Mouse (Mus musculus) erythroblast, embryonic 14.5 days (primary cell): ENCODE data around the gene Ripply1. TPM values are rescaled to one million over a fixed set of nuclear protein-coding genes. Genes with fewer than 3 reads are reported as not detected.

Experiments
- H3K27me3 ChIP-seq: 2 replicates; pipeline ENCODE4 v1.6.1; 2012; ENCODE audit warnings: inconsistent platforms; ENCODE audit not compliant: control insufficient read depth
- H3K36me3 ChIP-seq: 2 replicates; pipeline ENCODE4 v1.6.1; 2012; ENCODE audit warnings: mild to moderate bottlenecking, inconsistent platforms; ENCODE audit not compliant: control insufficient read depth
- H3K4me1 ChIP-seq: 2 replicates; pipeline ENCODE4 v1.6.1; 2012; ENCODE audit warnings: inconsistent platforms; ENCODE audit not compliant: control insufficient read depth
- H3K4me3 ChIP-seq: replicated peaks from 2 replicates; pipeline ENCODE3; 2012; ENCODE audit warnings: moderate library complexity, mild to moderate bottlenecking, inconsistent platforms
- H3K9me3 ChIP-seq: 2 replicates; pipeline ENCODE4 v1.6.1; 2012; ENCODE audit warnings: low read length, inconsistent platforms, mixed read lengths; ENCODE audit not compliant: control insufficient read depth
- GATA1 ChIP-seq: IDR thresholded peaks from 2 replicates; pipeline ENCODE4 v1.6.1; 2012; ENCODE audit warnings: low read length, inconsistent platforms, mixed read lengths
- TAL1 ChIP-seq: IDR thresholded peaks from 3 replicates; pipeline ENCODE4 v1.6.1; 2012; ENCODE audit warnings: low read length, inconsistent platforms, mixed read lengths
- polyA plus RNA-seq: library from polyadenylated mRNA; stranded (reverse); fragments of >175 nt; gene quantifications from 2 replicates; pipeline ENCODE4 v1.2.3, GENCODE M21; 2012

The Ripply1 gene
- polyA plus RNA-seq, 1 experiment, result not detected

DNA sequence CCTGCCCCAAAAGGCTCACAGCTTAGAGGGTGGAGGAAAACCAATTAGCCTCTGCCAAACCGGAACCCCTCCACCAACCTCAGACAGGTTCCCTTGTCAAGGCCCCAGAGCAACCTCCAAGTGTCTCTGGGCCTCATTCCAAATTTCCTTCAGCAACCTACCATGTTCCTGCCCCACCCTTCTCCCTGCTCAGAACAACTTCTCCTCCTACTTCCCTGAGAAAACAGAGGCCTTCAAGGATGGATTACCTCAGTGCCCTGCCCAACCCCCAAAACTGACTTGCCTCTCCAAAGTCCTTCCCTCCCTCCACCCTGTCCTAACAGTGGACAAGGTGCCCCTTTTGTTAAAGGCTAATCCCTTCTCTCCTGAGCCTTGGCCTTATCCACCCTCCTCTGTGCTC is 3.6 kb upstream of the Ripply1 start:
- TF ChIP-seq TAL1, result no peak
- TF ChIP-seq GATA1, result no peak
- H3K36me3 ChIP-seq, result no peaks in the 10 kb centered on the region
- H3K9me3 ChIP-seq, result no peaks in the 10 kb centered on the region

DNA sequence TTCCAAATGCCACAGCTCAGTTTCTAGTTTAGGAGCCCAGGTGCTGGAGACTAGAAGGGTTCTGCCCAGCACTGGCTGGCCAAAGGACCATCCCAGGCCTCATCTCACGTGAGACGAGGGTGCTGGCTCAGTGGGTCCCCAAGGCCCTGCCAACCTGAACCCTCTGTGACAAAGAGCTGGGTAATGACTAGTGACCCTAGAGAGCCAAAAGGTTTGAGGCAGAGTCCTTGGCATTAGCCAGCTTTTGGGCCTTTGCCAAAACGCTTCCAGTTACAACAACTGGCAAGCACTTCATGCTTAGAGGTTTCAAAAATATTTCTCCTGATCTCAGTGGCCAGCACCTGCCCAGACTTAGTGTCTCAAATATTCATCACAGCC is 881 bp upstream of the Ripply1 start:
- Histone ChIP-seq H3K9me3 (no peaks in the 10 kb centered on the region), H3K27me3 (no peaks in the 10 kb centered on the region), H3K36me3 (no peaks in the 10 kb centered on the region), H3K4me1 (peaks cover 16% of the 10 kb centered on the region), H3K4me3 (no peak overlapping the region)
- TF ChIP-seq GATA1 (no peak), TAL1 (no peak)

More for the DNA sequence above, 3.6 kb upstream of the Ripply1 start:
- Histone ChIP-seq H3K4me3 (no peak overlapping the region), H3K4me1 (peaks cover 8% of the 10 kb centered on the region), H3K27me3 (no peaks in the 10 kb centered on the region)

DNA sequence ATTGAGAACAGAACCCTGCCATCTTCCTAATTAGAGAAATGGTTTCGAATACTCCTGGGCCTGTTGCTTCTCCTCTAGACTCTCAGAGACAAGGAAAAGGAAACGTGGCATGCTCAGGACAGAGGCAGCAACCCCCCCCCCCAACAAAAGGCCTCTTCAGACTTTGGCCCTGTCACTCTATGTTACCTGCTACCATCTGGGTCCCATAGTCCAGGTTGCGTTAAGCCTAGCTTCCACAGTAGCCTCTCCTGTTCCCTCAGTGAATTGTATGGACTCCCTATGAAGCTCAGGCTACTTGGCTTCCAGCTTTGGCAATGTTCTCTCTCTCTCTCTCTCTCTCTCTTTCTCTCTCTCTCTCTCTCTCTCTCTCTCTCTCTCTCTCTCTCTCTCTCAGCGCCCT is 590 bp downstream of the Ripply1 start:
- TF ChIP-seq GATA1 (no peak), TAL1 (no peak)
- Histone ChIP-seq H3K9me3 (no peaks in the 10 kb centered on the region), H3K4me1 (peaks cover 16% of the 10 kb centered on the region), H3K4me3 (no peak overlapping the region), H3K36me3 (no peaks in the 10 kb centered on the region), H3K27me3 (no peaks in the 10 kb centered on the region)

DNA sequence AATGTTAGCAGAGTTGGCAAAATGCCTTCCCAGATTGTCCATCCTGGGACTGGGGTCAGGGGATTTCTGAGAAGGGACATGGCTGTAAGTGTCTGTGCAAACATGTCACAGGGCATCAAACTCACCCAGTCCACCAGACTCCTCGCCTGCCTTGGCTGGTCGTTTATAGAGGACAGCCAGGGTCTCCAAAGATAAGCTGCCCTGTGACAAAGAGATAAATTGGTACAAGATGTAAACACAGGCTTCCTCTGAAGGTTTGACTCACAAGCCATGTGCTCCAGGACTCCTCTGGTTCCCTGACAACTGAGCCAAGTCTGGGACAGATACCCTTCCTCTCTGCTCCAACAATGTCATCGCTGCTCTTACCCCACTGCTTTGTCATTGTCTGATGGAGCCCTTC is 1.2 kb downstream of the Ripply1 start:
- Histone ChIP-seq H3K36me3 (no peaks in the 10 kb centered on the region), H3K4me3 (no peak overlapping the region), H3K27me3 (no peaks in the 10 kb centered on the region), H3K9me3 (no peaks in the 10 kb centered on the region), H3K4me1 (peaks cover 16% of the 10 kb centered on the region)
- no peak for TF ChIP-seq TAL1
- no peak for TF ChIP-seq GATA1

DNA sequence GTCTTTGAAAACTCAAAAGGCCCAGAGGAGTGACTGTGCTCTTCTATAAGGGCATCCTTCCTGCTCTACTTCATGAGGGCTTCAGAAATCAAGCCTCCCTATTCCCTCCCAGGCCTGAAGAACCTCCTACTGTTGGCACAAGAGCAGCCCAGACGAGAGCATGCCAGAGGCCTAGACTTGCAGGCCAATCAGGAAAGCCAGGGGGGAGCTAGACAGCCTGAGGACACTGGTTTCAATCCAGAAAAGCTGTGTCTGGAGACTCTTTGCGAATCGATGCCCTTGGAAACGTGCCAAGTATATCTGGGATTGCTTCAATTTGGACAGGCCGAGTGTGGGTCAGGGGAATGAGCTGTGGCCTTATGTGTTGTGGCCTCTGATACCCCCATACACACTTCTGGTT is 2.8 kb downstream of the Ripply1 start:
- Histone ChIP-seq H3K4me3 (no peak overlapping the region), H3K9me3 (no peaks in the 10 kb centered on the region), H3K36me3 (no peaks in the 10 kb centered on the region), H3K4me1 (peaks cover 22% of the 10 kb centered on the region), H3K27me3 (no peaks in the 10 kb centered on the region)
- TF ChIP-seq TAL1, result no peak
- TF ChIP-seq GATA1, result no peak

DNA sequence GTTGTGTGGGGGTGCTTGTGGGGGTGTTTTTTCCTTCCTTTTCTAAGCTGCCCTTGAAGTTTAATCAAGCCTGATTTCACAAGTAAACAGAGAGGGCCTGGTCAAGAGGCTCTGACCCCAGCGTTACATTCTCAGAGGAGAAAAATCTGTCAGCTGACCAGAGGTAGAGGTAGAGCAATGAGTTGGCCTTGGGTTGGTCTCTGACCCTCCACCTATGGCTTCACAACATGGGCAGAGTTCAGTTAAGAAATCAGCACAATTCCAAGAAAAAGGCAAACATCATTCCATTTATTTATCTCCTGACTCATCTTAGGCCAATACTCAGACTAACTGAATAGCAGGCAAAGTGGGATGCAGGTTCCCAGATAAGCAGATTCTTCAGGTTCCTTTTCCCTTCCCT is 3.3 kb downstream of the Ripply1 start:
- Histone ChIP-seq H3K4me1 (peaks cover 22% of the 10 kb centered on the region), H3K4me3 (no peak overlapping the region)
- no peak for TF ChIP-seq GATA1
- TF ChIP-seq TAL1, result no peak

DNA sequence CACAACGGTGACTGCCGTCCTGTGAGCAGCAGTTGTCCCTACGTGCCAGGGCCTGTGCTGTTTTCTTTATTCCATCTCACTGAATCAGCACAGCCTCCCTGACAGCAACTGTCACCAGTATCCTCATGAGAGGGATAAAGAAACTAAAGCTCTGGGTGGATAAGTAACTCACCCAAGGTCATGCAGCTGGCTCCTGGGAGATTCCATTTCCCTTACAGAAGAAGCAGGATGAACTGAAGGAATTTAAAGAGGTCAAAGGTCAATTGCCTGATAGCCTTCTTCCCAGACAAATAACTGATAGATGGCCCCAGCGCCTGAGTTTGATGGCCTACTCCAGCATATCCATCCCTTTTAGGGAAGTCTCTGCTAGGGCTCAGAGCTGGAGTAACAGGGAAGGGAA is 4.8 kb downstream of the Ripply1 start:
- Histone ChIP-seq H3K4me1 (peaks cover 22% of the 10 kb centered on the region), H3K9me3 (no peaks in the 10 kb centered on the region), H3K4me3 (no peak overlapping the region), H3K27me3 (no peaks in the 10 kb centered on the region), H3K36me3 (no peaks in the 10 kb centered on the region)
- TF ChIP-seq TAL1 (no peak), GATA1 (no peak)

More for the DNA sequence above, 3.3 kb downstream of the Ripply1 start:
- H3K27me3 ChIP-seq, result no peaks in the 10 kb centered on the region
- H3K9me3 ChIP-seq, result no peaks in the 10 kb centered on the region
- no peaks in the 10 kb centered on the region for H3K36me3 ChIP-seq

DNA sequence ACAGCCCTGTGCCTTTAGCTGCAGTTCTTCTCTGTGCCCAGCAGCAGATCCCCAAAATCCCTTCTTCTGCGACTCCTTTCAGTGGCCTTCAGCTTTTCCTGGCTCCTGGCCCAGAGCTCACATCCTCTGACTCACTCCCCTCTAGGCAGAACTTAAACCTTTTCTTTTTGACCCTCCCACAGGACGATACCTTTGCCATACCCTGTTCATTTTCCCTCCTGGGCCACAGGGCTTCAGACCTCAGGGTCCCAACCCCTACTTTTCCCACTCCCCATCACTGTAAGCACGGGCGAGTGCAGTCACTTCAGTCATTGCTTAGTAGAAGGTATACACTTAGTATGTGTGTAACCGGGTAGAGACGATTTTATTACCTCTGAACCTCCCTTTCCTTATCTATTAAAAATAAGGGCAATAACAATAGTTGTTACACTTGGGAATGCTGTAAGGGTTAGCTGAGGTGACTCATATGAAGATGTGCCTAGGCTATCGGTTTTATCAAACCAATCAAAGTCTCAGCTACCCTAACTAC is 7.0 kb downstream of the Ripply1 start:
- Histone ChIP-seq H3K4me3 (no peak overlapping the region), H3K36me3 (no peaks in the 10 kb centered on the region), H3K4me1 (peaks cover 8% of the 10 kb centered on the region), H3K9me3 (no peaks in the 10 kb centered on the region), H3K27me3 (no peaks in the 10 kb centered on the region)
- TF ChIP-seq GATA1 (no peak), TAL1 (no peak)

DNA sequence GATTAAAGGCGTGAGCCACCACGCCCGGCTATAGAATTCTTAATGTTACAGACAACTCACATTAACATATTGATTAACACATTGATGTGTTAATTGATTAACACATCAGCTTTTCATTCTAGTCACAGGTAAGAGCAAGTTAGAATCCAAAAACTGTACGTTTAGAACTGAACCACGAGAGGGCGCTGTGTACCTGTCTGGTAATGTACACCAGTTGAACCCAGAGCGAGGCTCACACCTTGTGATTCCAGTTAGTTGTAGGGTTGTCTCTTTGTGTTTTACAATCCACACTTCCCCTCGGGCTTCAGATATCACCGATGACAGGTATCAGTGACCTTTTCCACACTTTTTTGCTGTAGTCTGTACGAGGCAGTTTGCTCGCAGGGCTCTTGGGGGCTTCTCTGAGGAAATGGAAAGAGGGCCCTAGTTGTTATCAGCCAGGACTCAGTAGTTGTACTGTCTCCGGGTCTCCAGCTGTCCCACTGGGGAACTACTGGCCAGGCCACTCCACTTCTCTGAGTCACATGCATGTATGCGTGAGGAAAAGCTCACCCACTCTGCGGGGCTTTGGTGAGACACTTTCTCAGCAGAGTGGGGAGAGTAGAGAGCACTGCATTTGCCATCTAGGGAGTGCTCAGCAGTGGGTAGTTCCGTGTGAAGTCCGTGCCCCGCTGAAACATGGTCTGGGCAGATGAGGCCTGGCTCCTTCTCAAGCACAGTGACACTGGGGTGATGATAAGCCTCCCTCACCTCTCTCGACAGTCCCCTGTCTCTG is 7.7 kb downstream of the Ripply1 start:
- Histone ChIP-seq H3K9me3 (no peaks in the 10 kb centered on the region), H3K36me3 (no peaks in the 10 kb centered on the region), H3K4me1 (peaks cover 6% of the 10 kb centered on the region), H3K27me3 (no peaks in the 10 kb centered on the region), H3K4me3 (no peak overlapping the region)
- TF ChIP-seq GATA1, result no peak
- no peak for TF ChIP-seq TAL1
